Mouse (Mus musculus) testis, adult 2 months (tissue): Measurements from ENCODE around the gene Glt28d2.

Source experiments
- CTCF ChIP-seq: fragments of 200-500 bp; IDR thresholded peaks from 2 replicates; pipeline ENCODE4 v1.5.1; 2012; ENCODE audit warnings: low read depth, mild to moderate bottlenecking, inconsistent platforms, low read length, moderate library complexity; ENCODE audit not compliant: control insufficient read depth, insufficient read depth, insufficient replicate concordance
- POLR2A ChIP-seq: fragments of 200-500 bp; IDR thresholded peaks from 2 replicates; pipeline ENCODE4 v1.6.1; 2012; ENCODE audit warnings: low read depth, mild to moderate bottlenecking, inconsistent platforms, low read length, moderate library complexity; ENCODE audit not compliant: control insufficient read depth

DNA sequence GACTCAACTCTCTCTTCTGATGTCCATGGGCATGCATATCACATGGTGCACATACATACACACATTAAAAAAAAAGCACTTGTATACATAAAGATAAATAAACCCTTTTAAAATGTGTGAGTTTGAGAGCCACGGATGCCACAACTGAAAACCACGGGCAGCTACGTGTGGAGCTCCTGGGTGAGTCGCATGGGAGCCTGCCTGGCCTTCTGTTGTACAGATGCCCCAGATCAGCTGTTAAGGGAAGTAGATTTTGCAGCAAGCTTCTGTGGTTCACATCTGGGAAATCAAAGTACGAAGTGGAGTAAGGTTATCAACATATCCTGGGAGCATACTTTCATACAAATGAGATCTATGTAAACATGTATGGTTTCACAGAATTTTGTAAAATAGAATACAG lies 46.3 kb upstream of the Glt28d2 start:
- TF ChIP-seq CTCF (no peak), POLR2A (no peak)
